In the genomic region with DNA sequence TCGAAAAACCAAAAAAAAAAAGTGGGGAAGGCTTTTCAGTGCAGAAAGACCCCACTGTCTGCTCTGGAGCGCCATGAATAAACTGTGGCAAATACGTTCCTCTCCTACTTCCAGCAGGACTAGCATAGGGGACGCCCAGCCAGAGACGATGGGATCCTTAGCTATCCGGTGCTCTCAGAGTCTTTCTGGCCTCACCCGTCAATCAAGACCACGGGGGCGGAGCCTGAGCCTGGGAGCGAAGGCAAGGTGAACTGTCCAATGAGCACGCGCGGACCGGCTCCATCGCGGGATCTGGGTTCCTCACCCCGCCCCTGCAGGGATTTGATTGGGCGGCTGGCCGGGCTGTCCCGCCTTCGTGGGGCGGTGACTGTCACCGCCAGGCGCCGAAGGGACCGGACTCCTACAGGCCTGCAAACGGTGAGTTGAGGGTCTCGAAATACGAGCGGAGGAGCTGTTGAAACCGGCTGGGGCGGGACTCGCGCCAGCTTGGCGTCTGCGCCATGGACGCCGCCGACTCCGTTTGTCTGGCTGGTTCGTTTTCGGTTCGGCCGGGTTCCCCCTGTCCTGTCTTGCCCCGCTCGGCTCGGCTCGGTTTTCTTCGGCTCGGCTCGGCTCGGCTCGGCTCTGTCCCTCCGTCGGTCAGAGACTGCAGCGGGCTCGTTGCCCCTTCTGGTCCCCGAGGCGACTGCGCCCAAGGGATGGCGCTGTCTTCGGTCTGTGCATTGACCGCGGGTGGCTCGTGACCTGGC, we compare ENCODE assay signal across 7 mouse cellular contexts. TPM values are rescaled to one million over a fixed set of nuclear protein-coding genes. Genes with fewer than 3 reads are reported as not detected.
DNase-seq lines count a peak whose midpoint lies in the region; ATAC-seq lines count a peak whose summit lies in the region.

A gene (plus strand): TSS at position 350 of the 749 bp plus-strand sequence.

- ATAC-seq in embryonic facial prominence, embryonic 11.5 days (replicated peaks; ENCODE audit: insufficient number of reproducible peaks, low FRiP score, low TSS enrichment, low read depth): peak; percentile 94
- peak; percentile 96 for ATAC-seq in limb, embryonic 11.5 days (ENCODE audit: insufficient number of reproducible peaks, low FRiP score, low TSS enrichment, low read depth)
- ATAC-seq in midbrain, embryonic 14.5 days (ENCODE audit: low FRiP score, low TSS enrichment): peak; percentile 98

- peak within 1 kb of the TSS; percentile 76 for H3K4me2 ChIP-seq in embryonic facial prominence, embryonic 11.5 days (ENCODE audit: low read depth, low read length)
- H3K4me2 ChIP-seq in limb, embryonic 11.5 days (ENCODE audit: low read depth, severe bottlenecking): peak within 1 kb of the TSS; percentile 41
- H3K4me2 ChIP-seq in midbrain, embryonic 14.5 days (ENCODE audit: low read length): peak within 1 kb of the TSS; percentile 64

- H3K9me3 ChIP-seq in embryonic facial prominence, embryonic 11.5 days (replicated peaks; ENCODE audit: control insufficient read depth, low read length): no peaks in the 10 kb centered on the region
- no peaks in the 10 kb centered on the region for H3K9me3 ChIP-seq in limb, embryonic 11.5 days (ENCODE audit: control insufficient read depth, low read length)
- H3K9me3 ChIP-seq in midbrain, embryonic 14.5 days (ENCODE audit: control insufficient read depth, low read length): no peaks in the 10 kb centered on the region

- H3K27me3 ChIP-seq in embryonic facial prominence, embryonic 11.5 days (ENCODE audit: control insufficient read depth, insufficient read depth, low read length): no peaks in the 10 kb centered on the region
- H3K27me3 ChIP-seq in limb, embryonic 11.5 days (ENCODE audit: control insufficient read depth, insufficient read depth, low read length): peaks cover 3% of the 10 kb centered on the region; the same call in 1 of the 2 replicates
- no peaks in the 10 kb centered on the region for H3K27me3 ChIP-seq in midbrain, embryonic 14.5 days (ENCODE audit: control insufficient read depth, insufficient read depth, low read length)

- under 1% methylated on average over 65 of the region's 65 CpGs for WGBS in embryonic facial prominence, embryonic 11.5 days
- under 1% methylated on average over 65 of the region's 65 CpGs for WGBS in limb, embryonic 11.5 days
- WGBS in midbrain, embryonic 14.5 days: 1% methylated on average over 65 of the region's 65 CpGs

- peak within 1 kb of the TSS; percentile 81 for H3K9ac ChIP-seq in embryonic facial prominence, embryonic 11.5 days (replicated peaks; ENCODE audit: low read length)
- peak within 1 kb of the TSS; percentile 71 for H3K9ac ChIP-seq in limb, embryonic 11.5 days (ENCODE audit: low read length)
- H3K9ac ChIP-seq in midbrain, embryonic 14.5 days (replicated peaks; ENCODE audit: low read length): peak within 1 kb of the TSS; percentile 81

- peaks cover 2% of the 10 kb centered on the region; the same call in 1 of the 2 replicates for H3K4me1 ChIP-seq in embryonic facial prominence, embryonic 11.5 days (ENCODE audit: control insufficient read depth, insufficient read depth, low read length)
- H3K4me1 ChIP-seq in limb, embryonic 11.5 days (ENCODE audit: control insufficient read depth, insufficient read depth, low read length): peaks cover 3% of the 10 kb centered on the region; the same call in 1 of the 2 replicates
- peaks cover 8% of the 10 kb centered on the region for H3K4me1 ChIP-seq in midbrain, embryonic 14.5 days (ENCODE audit: control insufficient read depth, insufficient read depth, low read length)

- peak; percentile 100 for DNase-seq in adrenal gland, postnatal 14 days
- peak; percentile 99 for DNase-seq in embryonic facial prominence, embryonic 11.5 days (ENCODE audit: low spot score)
- DNase-seq in heart, adult 11 months: peak; percentile 100
- peak; percentile 99 for DNase-seq in kidney, adult 18-20 months
- DNase-seq in limb, embryonic 11.5 days (ENCODE audit: low spot score): peak; percentile 99
- peak; percentile 100 for DNase-seq in midbrain, embryonic 14.5 days
- peak; percentile 96 to 99 for DNase-seq in spleen, adult 18-20 months

- peak within 1 kb of the TSS; percentile 53 for H3K4me3 ChIP-seq in embryonic facial prominence, embryonic 11.5 days (ENCODE audit: low read depth, low read length)
- H3K4me3 ChIP-seq in limb, embryonic 11.5 days (ENCODE audit: low read depth, low read length): peak within 1 kb of the TSS; percentile 51
- peak within 1 kb of the TSS; percentile 65 for H3K4me3 ChIP-seq in midbrain, embryonic 14.5 days (replicated peaks; ENCODE audit: low read depth, low read length)

- no peaks in the 10 kb centered on the region; the same call in 1 of the 2 replicates for H3K36me3 ChIP-seq in embryonic facial prominence, embryonic 11.5 days (replicated peaks; ENCODE audit: control insufficient read depth, insufficient read depth, low read depth, low read length)
- H3K36me3 ChIP-seq in limb, embryonic 11.5 days (ENCODE audit: control insufficient read depth, insufficient read depth, low read length): no peaks in the 10 kb centered on the region
- no peaks in the 10 kb centered on the region for H3K36me3 ChIP-seq in midbrain, embryonic 14.5 days (ENCODE audit: control insufficient read depth, insufficient read depth, low read length)

- no peak within 1 kb of the TSS for H3K27ac ChIP-seq in embryonic facial prominence, embryonic 11.5 days (replicated peaks; ENCODE audit: low read depth, low read length)
- H3K27ac ChIP-seq in limb, embryonic 11.5 days (replicated peaks; ENCODE audit: low read depth, low read length): 0 out of 2 replicates have a peak within 1 kb of the TSS, but pooled peaks have one; percentile 24
- H3K27ac ChIP-seq in midbrain, embryonic 14.5 days (replicated peaks; ENCODE audit: low read depth, low read length): peak within 1 kb of the TSS; percentile 89

RNA-seq across cellular contexts. Expression of the gene that starts here (rescaled TPM):
- 47.7 and 51.8 TPM in 2 replicates for total RNA-seq in adrenal gland, postnatal 14 days (2021)
- 52.7 and 58.2 TPM in 2 replicates for polyA plus RNA-seq in embryonic facial prominence, embryonic 11.5 days (2014; fragmentation: Nextera tagmentation; extraction: Ambion mirVana)
- 58.4 and 60.8 TPM in 2 replicates for polyA plus RNA-seq in limb, embryonic 11.5 days (2014; fragmentation: Nextera tagmentation; extraction: Ambion mirVana)
- 94.1 and 96.4 TPM in 2 replicates for polyA plus RNA-seq in midbrain, embryonic 14.5 days (2014; fragmentation: Nextera tagmentation; extraction: Ambion mirVana)
